Mouse (Mus musculus): ENCODE results near the gene Asz1.

The Asz1 gene

DNA sequence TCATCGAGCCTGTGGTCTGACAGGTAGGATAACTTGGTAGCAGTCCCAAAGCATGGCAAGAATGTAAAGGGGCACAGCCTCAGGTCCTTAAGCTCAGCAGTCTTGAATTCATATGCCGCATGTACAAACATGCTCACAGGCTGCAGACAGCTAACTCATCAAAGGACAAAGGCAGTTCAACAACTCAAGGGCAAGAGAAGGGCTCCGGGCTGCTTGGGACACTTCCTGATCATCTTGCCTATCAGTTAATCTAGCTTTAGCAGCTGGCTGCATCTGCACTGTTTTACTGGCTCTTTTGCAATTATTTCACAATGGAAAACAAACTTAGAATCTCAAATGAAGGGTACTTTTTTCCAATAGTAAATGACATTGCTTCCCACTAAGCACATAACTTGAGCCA lies 101.5 kb downstream of the Asz1 start:
- DNase-seq (ENCODE audit: low spot score in 2 of 2): no peak

DNA sequence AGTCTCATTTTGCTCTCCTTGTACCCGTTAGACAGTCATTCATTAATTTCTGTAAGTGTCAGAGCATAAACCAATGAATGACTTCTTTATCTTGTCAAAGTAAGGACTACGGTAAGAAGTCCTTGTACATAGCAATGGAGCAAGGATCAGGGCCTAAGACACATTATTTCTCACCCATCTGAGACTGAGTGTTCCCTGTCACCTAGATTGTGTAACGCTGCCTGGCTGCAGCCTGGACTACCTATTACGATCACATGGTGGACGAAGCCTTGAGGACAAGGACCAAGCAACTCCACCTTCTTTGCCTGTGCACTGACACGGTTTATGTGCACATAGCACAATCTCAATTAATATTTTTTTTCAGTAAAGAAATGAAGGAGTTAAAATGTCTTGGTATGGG lies 106.8 kb downstream of the Asz1 start:
- DNase-seq (ENCODE audit: low spot score in 2 of 2): no peak
